Mouse (Mus musculus) kidney, embryonic 14.5 days (tissue): ENCODE data around the gene Fxr2. TPM values are rescaled to one million over a fixed set of nuclear protein-coding genes. Genes with fewer than 3 reads are reported as not detected.
A peak's percentile ranks its signal among the peaks of the same experiment; 100 is the strongest.
"Not testable (repeated sequence)": the region's sequence is repeated elsewhere in the genome, so short reads cannot be mapped to it uniquely, and the experiment has no call there.

Experiments
- ATAC-seq: fragments of 200-750 bp; cut with Nextera tagmentation; 2 replicates; pipeline ENCODE4 v1.8.0; 2017; ENCODE audit warnings: moderate number of reproducible peaks, mild to moderate bottlenecking, moderate TSS enrichment, moderate library complexity; ENCODE audit not compliant: low FRiP score, low TSS enrichment
- H3K27ac ChIP-seq: fragments of 300-500 bp; sonication (generic); 2 replicates; pipeline ENCODE4 v1.5.1; 2014; ENCODE audit warnings: low read depth, mild to moderate bottlenecking, low read length, moderate library complexity, mixed read lengths
- H3K27me3 ChIP-seq: fragments of 300-500 bp; sonication (generic); 2 replicates; pipeline ENCODE4 v1.6.1; 2014; ENCODE audit warnings: mild to moderate bottlenecking, low read length; ENCODE audit not compliant: control insufficient read depth, insufficient read depth
- H3K36me3 ChIP-seq: fragments of 300-500 bp; sonication (generic); 2 replicates; pipeline ENCODE4 v1.6.1; 2014; ENCODE audit warnings: low read length, mixed read lengths; ENCODE audit not compliant: control insufficient read depth, insufficient read depth
- H3K4me1 ChIP-seq: fragments of 300-500 bp; sonication (generic); 2 replicates; pipeline ENCODE4 v1.6.1; 2014; ENCODE audit warnings: low read length, mixed read lengths; ENCODE audit not compliant: control insufficient read depth, insufficient read depth
- H3K4me2 ChIP-seq: fragments of 300-500 bp; sonication (generic); replicated peaks from 2 replicates; pipeline ENCODE4 v1.6.1; 2014; ENCODE audit warnings: low read depth, mild to moderate bottlenecking, low read length
- H3K4me3 ChIP-seq: fragments of 300-500 bp; sonication (generic); 2 replicates; pipeline ENCODE4 v1.5.1; 2014; ENCODE audit warnings: mild to moderate bottlenecking, low read length
- H3K9ac ChIP-seq: fragments of 300-500 bp; sonication (generic); 2 replicates; pipeline ENCODE4 v1.6.1; 2014; ENCODE audit warnings: low read depth, mild to moderate bottlenecking, low read length, moderate library complexity
- H3K9me3 ChIP-seq: fragments of 300-500 bp; sonication (generic); 2 replicates; pipeline ENCODE4 v1.6.1; 2016; ENCODE audit warnings: low read length; ENCODE audit not compliant: control insufficient read depth
- WGBS: fragments of 180-500 bp; shearing (Covaris S2); extraction: QIAGEN DNeasy Blood & Tissue Kit; methylation state at CpG from one replicate; pipeline ENCODE4 v1.1.7; 2014; 5-methylcytosine and 5-hydroxymethylcytosine counted together
- polyA plus RNA-seq: library from polyadenylated mRNA; unstranded; fragments of >200 nt; fragmentation: Nextera tagmentation; extraction: Ambion mirVana; gene quantifications from 2 replicates; pipeline ENCODE4 v1.2.1, GENCODE M21; 2014

The Fxr2 gene
- polyA plus RNA-seq, 1 experiment from 2014 or later, result 30.7 TPM

DNA sequence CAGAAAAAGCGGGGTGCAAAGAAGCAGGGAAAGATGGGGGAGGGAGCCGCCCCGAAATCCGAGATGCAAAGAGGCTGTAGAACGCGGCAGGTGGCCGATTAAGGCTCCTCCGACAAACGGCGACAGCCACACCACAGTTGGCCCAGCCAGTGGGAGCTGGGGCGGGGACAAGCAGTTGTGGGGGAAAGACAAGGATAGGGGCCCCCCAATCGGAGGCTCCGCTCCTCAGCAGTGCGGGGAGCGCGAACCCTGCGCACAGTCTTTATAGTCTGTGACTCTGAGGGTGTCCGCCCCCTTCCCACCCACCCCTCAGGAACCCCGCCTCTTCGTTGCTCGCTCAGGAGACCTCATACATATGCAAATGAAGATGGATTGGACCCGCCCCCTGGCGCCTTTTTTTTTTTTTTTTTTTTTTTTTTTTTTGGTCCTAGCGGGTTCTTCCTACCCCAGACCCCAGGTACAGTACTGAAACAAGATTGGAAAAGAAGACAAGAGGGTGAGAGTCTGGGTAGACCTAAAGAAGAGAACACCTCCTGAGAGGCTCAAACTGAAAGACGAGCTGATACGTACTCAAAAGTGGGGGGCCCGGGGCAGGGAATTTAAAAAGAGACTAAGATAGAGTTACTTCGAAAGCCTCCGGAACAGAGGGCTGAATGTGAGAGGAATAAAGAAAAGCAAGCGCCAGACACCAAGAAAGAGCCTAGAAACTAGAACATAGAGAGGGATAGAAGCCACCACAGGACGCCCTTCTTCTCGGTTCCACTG, 26.9 kb upstream of the Fxr2 start, which contains the start of gene Atp1b2:
Atp1b2 (minus strand) TSS at position 217 of the 765 bp plus-strand sequence.
- Histone ChIP-seq H3K4me3 (peak within 1 kb of the TSS; percentile 62), H3K4me1 (peaks cover 20% of the 10 kb centered on the region), H3K9me3 (no peaks in the 10 kb centered on the region), H3K9ac (peak within 1 kb of the TSS; percentile 63), H3K36me3 (no peaks in the 10 kb centered on the region), H3K27me3 (peaks cover 7% of the 10 kb centered on the region; the same call in 1 of the 2 replicates), H3K27ac (0 out of 2 replicates have a peak within 1 kb of the TSS, but pooled peaks have one; percentile 4), H3K4me2 (peak within 1 kb of the TSS; percentile 99)
- peak; percentile 91 for ATAC-seq
- 3% methylated on average over 32 of the region's 32 CpGs for WGBS

DNA sequence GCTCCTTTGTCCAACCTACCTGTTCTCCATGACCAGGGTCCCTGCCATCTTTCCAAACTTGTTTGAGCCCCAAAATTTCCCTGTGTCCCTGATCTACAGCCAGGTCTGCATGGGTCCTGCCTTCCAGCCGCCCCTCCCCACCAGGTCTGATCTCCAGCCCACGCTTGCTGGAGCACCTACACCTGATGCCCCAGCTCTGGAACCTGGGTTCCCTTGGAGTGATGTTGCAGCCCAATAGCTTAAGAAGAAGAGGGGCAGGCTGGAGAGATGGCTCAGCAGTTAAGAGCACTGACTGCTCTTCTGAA, 26.3 kb upstream of the Fxr2 start:
- peaks cover 7% of the 10 kb centered on the region; the same call in 1 of the 2 replicates for H3K27me3 ChIP-seq
- ATAC-seq, result no peak

DNA sequence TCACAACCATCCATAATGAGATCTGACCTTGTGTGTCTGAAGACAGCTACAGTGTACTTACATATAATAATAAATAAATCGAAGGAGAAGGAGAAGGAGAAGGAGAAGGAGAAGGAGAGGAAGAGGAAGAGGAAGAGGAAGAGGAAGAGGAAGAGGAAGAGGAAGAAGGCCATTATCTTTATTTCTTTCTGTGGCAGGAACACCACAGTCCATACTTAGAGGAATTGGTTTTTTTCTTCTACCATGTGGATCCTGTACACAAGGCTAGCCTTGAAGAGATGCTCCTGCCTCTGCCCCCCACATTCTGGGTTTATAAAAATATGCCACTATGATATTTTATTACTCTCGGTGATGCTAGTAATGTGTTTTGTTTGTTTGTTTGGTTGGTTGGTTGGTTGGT, 26.0 kb upstream of the Fxr2 start:
- peaks cover 7% of the 10 kb centered on the region; the same call in 1 of the 2 replicates for H3K27me3 ChIP-seq
- H3K36me3 ChIP-seq, result no peaks in the 10 kb centered on the region
- no peak for ATAC-seq
- peaks cover 19% of the 10 kb centered on the region for H3K4me1 ChIP-seq
- no peak overlapping the region for H3K4me2 ChIP-seq
- H3K27ac ChIP-seq, result no peak overlapping the region
- no peaks in the 10 kb centered on the region for H3K9me3 ChIP-seq
- 95% methylated on average over 2 of the region's 2 CpGs for WGBS
- no peak overlapping the region for H3K4me3 ChIP-seq
- H3K9ac ChIP-seq, result no peak overlapping the region

More for the DNA sequence above, 26.3 kb upstream of the Fxr2 start:
- Histone ChIP-seq H3K36me3 (no peaks in the 10 kb centered on the region), H3K4me2 (peak overlapping the region; percentile 99), H3K9ac (peak overlapping the region; percentile 24; the same call in 1 of the 2 replicates), H3K9me3 (no peaks in the 10 kb centered on the region), H3K27ac (no peak overlapping the region), H3K4me1 (peaks cover 19% of the 10 kb centered on the region), H3K4me3 (peak overlapping the region; percentile 62; the same call in 1 of the 2 replicates)
- 59% methylated on average over 2 of the region's 2 CpGs for WGBS

DNA sequence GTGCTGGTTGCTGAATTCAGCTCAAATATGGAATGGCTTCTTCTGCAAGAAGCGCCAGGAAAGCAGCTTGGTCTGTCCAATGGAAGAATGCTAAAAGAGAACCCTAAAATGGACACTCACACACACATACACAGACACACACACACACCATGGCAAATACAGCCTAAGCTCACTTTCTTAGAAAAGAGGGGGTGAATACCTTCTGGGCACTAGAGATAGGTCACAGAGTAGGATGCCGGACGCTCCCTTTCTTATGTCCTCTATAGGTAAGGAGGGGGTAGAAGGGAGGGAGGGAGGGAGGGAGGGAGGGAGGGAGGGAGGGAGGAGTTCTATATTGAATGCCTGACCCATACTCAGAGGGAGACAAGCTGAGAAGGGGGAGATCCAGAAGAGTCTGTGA, 24.3 kb upstream of the Fxr2 start:
- Histone ChIP-seq H3K9ac (no peak overlapping the region), H3K4me3 (no peak overlapping the region), H3K36me3 (no peaks in the 10 kb centered on the region), H3K9me3 (no peaks in the 10 kb centered on the region), H3K4me2 (no peak overlapping the region), H3K27me3 (peaks cover 7% of the 10 kb centered on the region; the same call in 1 of the 2 replicates), H3K4me1 (peaks cover 17% of the 10 kb centered on the region), H3K27ac (no peak overlapping the region)
- 91% methylated on average over 3 of the region's 3 CpGs for WGBS
- no peak for ATAC-seq

DNA sequence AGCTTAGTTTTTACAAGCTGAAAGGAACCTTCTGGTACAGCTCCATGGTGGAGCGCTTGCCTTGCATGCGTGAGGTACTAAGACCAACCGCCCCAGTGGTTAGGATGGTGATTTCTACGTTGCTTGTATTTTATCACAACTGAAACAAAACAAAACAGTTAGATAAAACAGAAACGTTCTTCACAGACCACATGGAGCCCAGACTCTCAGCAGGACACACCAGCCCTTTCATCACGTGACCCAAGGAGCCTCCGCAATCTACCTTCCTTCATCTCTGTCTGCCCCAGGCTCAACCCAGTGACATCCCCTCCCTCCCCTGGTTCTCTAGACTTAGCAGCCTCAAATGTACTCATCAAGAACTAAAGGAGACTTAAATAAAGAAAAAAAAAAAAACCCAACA, 23.4 kb upstream of the Fxr2 start:
- ATAC-seq, result no peak
- Histone ChIP-seq H3K9ac (no peak overlapping the region), H3K4me1 (peaks cover 17% of the 10 kb centered on the region), H3K9me3 (no peaks in the 10 kb centered on the region), H3K4me3 (no peak overlapping the region), H3K27ac (no peak overlapping the region), H3K4me2 (no peak overlapping the region), H3K27me3 (peaks cover 5% of the 10 kb centered on the region; the same call in 1 of the 2 replicates), H3K36me3 (no peaks in the 10 kb centered on the region)
- WGBS, result 64% methylated on average over 7 of the region's 7 CpGs

DNA sequence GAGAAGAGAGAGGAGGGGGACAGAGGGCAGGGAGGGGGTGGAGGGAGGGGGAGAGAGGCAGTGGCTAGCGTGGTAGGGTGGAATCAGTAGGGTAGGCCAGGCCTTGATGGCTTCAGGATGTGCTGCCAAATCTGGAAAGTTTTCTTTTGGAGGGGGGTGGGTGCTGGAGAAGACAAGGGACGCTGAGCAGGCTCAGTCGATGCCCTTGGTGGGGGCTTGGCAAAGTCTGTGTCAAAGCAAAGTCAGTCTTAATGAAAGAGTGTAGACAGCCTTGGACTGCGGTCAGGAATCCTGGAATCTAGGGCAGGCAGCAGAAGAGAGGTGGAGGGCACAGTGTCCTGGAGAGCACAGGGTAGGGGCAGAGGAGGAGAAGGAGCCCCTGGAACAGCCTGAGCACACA, 21.9 kb upstream of the Fxr2 start:
- Histone ChIP-seq H3K4me3 (no peak overlapping the region), H3K27me3 (no peaks in the 10 kb centered on the region), H3K36me3 (no peaks in the 10 kb centered on the region), H3K9me3 (no peaks in the 10 kb centered on the region), H3K27ac (no peak overlapping the region), H3K4me2 (no peak overlapping the region), H3K4me1 (peaks cover 7% of the 10 kb centered on the region; the same call in 1 of the 2 replicates), H3K9ac (no peak overlapping the region)
- ATAC-seq, result no peak
- WGBS, result 74% methylated on average over 4 of the region's 4 CpGs

DNA sequence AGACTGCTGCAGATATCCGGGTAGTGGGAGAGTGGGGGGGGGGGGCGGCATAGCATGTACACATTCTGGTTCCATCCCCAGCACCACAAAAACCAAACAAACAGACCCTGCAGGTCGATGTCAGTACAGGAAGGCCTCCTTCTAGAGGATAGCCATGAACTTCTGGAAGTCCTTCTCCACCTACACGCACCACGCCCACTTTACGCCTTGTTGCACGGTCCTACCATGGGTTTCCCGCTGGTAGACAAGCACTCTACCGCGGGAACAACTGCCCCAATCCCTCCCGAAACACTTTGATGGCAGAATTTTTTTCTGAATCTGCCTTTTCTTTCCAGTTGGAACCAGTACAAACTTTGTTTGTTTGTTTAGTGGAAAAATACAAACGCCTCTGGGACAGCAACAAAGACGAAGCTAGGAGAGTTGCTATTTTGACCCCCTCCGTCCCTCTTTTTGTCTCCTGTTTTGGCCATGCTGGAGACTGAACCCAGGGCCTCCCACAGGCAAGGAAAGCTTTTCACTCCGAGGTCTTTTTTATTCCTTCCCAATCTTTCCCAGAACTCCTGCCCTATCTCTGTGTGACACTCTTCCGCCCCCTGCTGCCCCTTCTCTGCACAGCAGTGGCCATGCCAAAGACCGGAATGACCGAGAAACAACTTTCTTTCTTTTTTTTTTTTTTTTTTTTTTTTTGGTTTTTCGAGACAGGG, 19.1 kb upstream of the Fxr2 start:
- H3K36me3 ChIP-seq, result no peaks in the 10 kb centered on the region
- ATAC-seq, result peak; percentile 72; the same call in 1 of the 2 replicates
- H3K9me3 ChIP-seq, result no peaks in the 10 kb centered on the region
- H3K4me2 ChIP-seq, result peak overlapping the region; percentile 21; the same call in 1 of the 2 replicates
- H3K27ac ChIP-seq, result no peak overlapping the region; the same call in 1 of the 2 replicates
- H3K4me1 ChIP-seq, result peaks cover 4% of the 10 kb centered on the region; the same call in 1 of the 2 replicates
- H3K4me3 ChIP-seq, result 0 out of 2 replicates have a peak overlapping the region, but pooled peaks have one; percentile 0
- peak overlapping the region; percentile 18; the same call in 1 of the 2 replicates for H3K9ac ChIP-seq
- H3K27me3 ChIP-seq, result no peaks in the 10 kb centered on the region
- WGBS, result 11% methylated on average over 18 of the region's 19 CpGs

DNA sequence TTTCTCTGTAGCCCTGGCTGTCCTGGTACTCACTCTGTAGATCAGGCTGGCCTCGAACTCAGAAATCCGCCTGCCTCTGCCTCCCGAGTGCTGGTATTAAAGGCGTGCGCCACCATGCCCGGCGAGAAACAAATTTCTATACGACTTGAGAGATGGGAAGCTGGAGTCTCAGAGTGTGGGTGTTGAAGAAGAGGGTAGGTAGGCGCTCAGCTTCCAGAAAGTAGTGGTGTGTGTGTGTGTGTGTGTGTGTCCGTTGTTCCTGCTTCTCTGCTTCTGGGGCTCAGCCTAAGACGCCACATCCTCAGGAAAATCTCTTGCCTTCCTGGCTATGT, 18.6 kb upstream of the Fxr2 start:
- not testable (repeated sequence) for H3K4me2 ChIP-seq
- 55% methylated on average over 11 of the region's 11 CpGs for WGBS

DNA sequence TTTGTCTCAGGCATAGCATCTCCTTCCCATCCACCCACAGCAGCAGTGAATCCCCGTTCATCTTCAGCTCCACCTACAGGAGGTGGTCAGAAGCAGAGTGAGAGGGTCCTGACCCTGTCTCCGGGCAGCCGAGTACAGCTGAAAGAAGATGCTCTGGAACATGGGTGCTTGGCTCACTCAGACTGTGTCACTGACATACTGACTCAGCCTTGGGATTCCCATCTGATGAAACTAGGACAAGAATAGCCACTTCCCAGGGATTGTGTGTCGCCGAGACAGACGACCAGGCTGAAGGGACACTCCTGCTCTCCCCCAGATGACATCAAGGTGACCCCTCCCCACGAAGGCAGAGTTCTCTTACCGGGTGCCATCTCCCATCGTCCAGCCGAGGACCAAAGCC, 16.0 kb upstream of the Fxr2 start:
- Histone ChIP-seq H3K27ac (no peak overlapping the region), H3K4me2 (no peak overlapping the region), H3K4me3 (no peak overlapping the region), H3K9me3 (no peaks in the 10 kb centered on the region), H3K4me1 (peaks cover 4% of the 10 kb centered on the region; the same call in 1 of the 2 replicates), H3K27me3 (no peaks in the 10 kb centered on the region), H3K36me3 (no peaks in the 10 kb centered on the region), H3K9ac (no peak overlapping the region)
- WGBS, result 38% methylated on average over 10 of the region's 10 CpGs
- no peak for ATAC-seq

More for the DNA sequence above, 18.6 kb upstream of the Fxr2 start:
- not testable (repeated sequence) for H3K27ac ChIP-seq, H3K9ac ChIP-seq, H3K27me3 ChIP-seq, H3K36me3 ChIP-seq, H3K4me3 ChIP-seq, H3K4me1 ChIP-seq, ATAC-seq, H3K9me3 ChIP-seq
